Mouse (Mus musculus): ENCODE data around the gene Flt1. TPM values are rescaled to one million over a fixed set of nuclear protein-coding genes. Genes with fewer than 3 reads are reported as not detected.

Gene Flt1
- polyA plus RNA-seq, 1 experiment from 2014 or later, result 15.1 TPM

DNA sequence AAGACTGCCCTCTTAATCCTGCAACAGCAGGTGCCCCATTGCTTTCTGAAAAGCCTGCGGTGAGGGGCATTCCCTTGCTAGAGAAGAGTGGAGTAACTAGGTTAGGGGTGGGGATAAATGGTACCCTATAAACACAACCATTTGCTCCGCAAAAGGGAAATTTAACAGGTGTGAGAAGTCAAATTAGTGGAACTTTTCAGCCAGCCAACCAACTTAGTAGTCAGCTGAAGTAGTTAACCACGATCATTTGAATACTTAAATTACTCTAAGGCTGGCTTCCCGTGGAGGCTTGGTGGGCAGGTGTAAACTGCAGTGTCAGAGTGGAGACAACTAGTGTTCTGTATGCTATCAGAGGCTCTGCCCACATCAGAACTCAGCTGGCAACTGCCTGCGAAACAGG is 28.6 kb downstream of the Flt1 start:
- Histone ChIP-seq H3K9me3 (ENCODE audit: control insufficient read depth, low read length) (no peaks in the 10 kb centered on the region), H3K27ac (ENCODE audit: low read depth) (no peak overlapping the region), H3K9ac (ENCODE audit: low read length) (no peak overlapping the region), H3K4me2 (ENCODE audit: low read length) (no peak overlapping the region), H3K36me3 (ENCODE audit: control insufficient read depth, insufficient read depth, low read length) (no peaks in the 10 kb centered on the region), H3K4me1 (replicated peaks; ENCODE audit: control insufficient read depth, insufficient read depth, low read length) (no peaks in the 10 kb centered on the region), H3K27me3 (replicated peaks; ENCODE audit: control insufficient read depth, insufficient read depth, low read length) (no peaks in the 10 kb centered on the region), H3K4me3 (ENCODE audit: low read depth, low read length) (no peak overlapping the region)
- ATAC-seq (replicated peaks; ENCODE audit: low FRiP score, low TSS enrichment, low read depth) (no peak), DNase-seq (ENCODE audit: low spot score) (no peak)
- WGBS, result 30% methylated on average over 5 of the region's 5 CpGs

- ATAC-seq (replicated peaks; ENCODE audit: low FRiP score, low TSS enrichment, low read depth) (no peak), DNase-seq (ENCODE audit: low spot score) (no peak)
- H3K4me3 ChIP-seq (ENCODE audit: low read depth, low read length), result no peak overlapping the region
- H3K9ac ChIP-seq (ENCODE audit: low read length), result no peak overlapping the region
- H3K27ac ChIP-seq (ENCODE audit: low read depth), result no peak overlapping the region
- H3K9me3 ChIP-seq (ENCODE audit: control insufficient read depth, low read length), result no peaks in the 10 kb centered on the region
- no peak overlapping the region for H3K4me2 ChIP-seq (ENCODE audit: low read length)
- no peaks in the 10 kb centered on the region for H3K36me3 ChIP-seq (ENCODE audit: control insufficient read depth, insufficient read depth, low read length)
- 97% methylated on average over 1 of the region's 1 CpGs for WGBS
- no peaks in the 10 kb centered on the region for H3K4me1 ChIP-seq (replicated peaks; ENCODE audit: control insufficient read depth, insufficient read depth, low read length)
- no peaks in the 10 kb centered on the region for H3K27me3 ChIP-seq (replicated peaks; ENCODE audit: control insufficient read depth, insufficient read depth, low read length)
Measured at GRCm38 (mm10) chr5:147692622-147693021, 33.2 kb downstream of the Flt1 start.

GRCm38 (mm10) chr5:147683707-147684323 is 42.0 kb downstream of the Flt1 start:
- 85% methylated on average over 12 of the region's 12 CpGs for WGBS
- no peak overlapping the region for H3K27ac ChIP-seq (ENCODE audit: low read depth)
- no peak for ATAC-seq (replicated peaks; ENCODE audit: low FRiP score, low TSS enrichment, low read depth)
- H3K9ac ChIP-seq (ENCODE audit: low read length), result no peak overlapping the region
- no peak overlapping the region for H3K4me3 ChIP-seq (ENCODE audit: low read depth, low read length)
- H3K4me1 ChIP-seq (replicated peaks; ENCODE audit: control insufficient read depth, insufficient read depth, low read length), result 0 out of 2 replicates have a peak, but pooled peaks cover 3% of the 10 kb centered on the region
- H3K4me2 ChIP-seq (ENCODE audit: low read length), result no peak overlapping the region
- H3K36me3 ChIP-seq (ENCODE audit: control insufficient read depth, insufficient read depth, low read length), result no peaks in the 10 kb centered on the region
- DNase-seq (ENCODE audit: low spot score), result no peak
- H3K27me3 ChIP-seq (replicated peaks; ENCODE audit: control insufficient read depth, insufficient read depth, low read length), result no peaks in the 10 kb centered on the region
- no peaks in the 10 kb centered on the region for H3K9me3 ChIP-seq (ENCODE audit: control insufficient read depth, low read length)

DNA sequence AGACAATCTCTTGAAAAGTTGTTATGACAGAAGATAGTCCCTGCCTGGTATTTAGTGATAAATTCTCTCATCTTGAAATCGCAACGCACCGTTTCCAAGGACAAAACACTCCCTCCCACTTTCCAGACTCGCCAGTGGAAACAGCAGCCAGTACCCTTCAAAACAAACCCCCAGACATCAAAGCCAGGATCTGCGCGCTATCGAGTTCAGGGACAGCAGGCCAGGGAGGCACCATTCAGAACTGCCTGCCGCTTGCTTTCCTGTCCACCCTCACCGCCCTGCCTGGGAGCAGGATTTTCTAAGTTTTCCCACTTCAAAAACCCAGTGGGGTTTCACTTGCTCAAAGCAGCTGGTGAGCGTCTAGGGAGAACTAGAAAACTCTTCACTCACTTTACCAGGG is 44.6 kb downstream of the Flt1 start:
- no peak overlapping the region for H3K4me3 ChIP-seq (ENCODE audit: low read depth, low read length)
- 17% methylated on average over 10 of the region's 10 CpGs for WGBS
- no peaks in the 10 kb centered on the region for H3K36me3 ChIP-seq (ENCODE audit: control insufficient read depth, insufficient read depth, low read length)
- no peaks in the 10 kb centered on the region for H3K27me3 ChIP-seq (replicated peaks; ENCODE audit: control insufficient read depth, insufficient read depth, low read length)
- no peak overlapping the region for H3K4me2 ChIP-seq (ENCODE audit: low read length)
- H3K9me3 ChIP-seq (ENCODE audit: control insufficient read depth, low read length), result no peaks in the 10 kb centered on the region
- no peak overlapping the region for H3K27ac ChIP-seq (ENCODE audit: low read depth)
- ATAC-seq (replicated peaks; ENCODE audit: low FRiP score, low TSS enrichment, low read depth), result no peak
- DNase-seq (ENCODE audit: low spot score), result no peak
- H3K9ac ChIP-seq (ENCODE audit: low read length), result no peak overlapping the region
- 0 out of 2 replicates have a peak, but pooled peaks cover 3% of the 10 kb centered on the region for H3K4me1 ChIP-seq (replicated peaks; ENCODE audit: control insufficient read depth, insufficient read depth, low read length)

DNA sequence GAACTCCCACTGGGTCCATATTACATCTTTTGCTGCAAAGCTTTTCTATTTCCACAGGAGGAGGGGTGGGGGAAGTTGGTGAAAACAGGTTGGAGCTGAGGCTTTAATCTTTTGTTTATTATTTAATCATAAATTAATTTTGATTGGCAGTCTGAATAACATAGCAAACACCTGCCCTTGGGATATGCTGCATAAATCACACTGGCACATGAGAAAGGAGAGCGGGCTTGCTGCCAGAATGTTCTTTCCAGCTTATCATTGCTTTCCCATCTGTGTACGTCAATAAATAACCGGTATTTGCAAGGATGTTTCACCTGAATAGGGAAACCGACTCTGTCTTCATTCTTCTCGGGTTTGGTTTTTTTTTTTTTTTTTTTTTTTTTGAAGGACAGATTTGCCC is 45.1 kb downstream of the Flt1 start:
- no peak for ATAC-seq (replicated peaks; ENCODE audit: low FRiP score, low TSS enrichment, low read depth)

DNA sequence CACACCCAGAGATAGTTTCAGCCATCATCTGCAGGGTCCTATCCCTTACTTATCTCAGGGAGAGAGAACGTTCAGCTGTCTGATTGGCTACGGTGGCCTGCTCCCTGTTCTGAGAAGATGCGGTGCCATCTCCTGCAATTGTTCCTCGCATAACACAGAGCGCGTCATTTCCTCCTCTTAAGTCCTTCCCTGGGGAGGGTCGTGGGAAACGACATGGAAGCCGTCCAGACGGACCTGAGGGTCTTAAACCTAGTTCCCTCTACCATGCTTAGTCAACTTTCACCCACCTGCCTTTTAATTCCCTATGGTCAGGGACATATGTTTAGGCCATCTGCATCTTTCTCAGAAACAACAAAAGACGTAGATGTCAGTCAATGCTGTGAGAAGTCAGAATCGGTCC is 46.5 kb downstream of the Flt1 start:
- 82% methylated on average over 12 of the region's 12 CpGs for WGBS
- Histone ChIP-seq H3K9ac (ENCODE audit: low read length) (no peak overlapping the region), H3K4me1 (replicated peaks; ENCODE audit: control insufficient read depth, insufficient read depth, low read length) (0 out of 2 replicates have a peak, but pooled peaks cover 3% of the 10 kb centered on the region), H3K36me3 (ENCODE audit: control insufficient read depth, insufficient read depth, low read length) (no peaks in the 10 kb centered on the region), H3K27ac (ENCODE audit: low read depth) (no peak overlapping the region), H3K4me2 (ENCODE audit: low read length) (no peak overlapping the region), H3K27me3 (replicated peaks; ENCODE audit: control insufficient read depth, insufficient read depth, low read length) (no peaks in the 10 kb centered on the region), H3K4me3 (ENCODE audit: low read depth, low read length) (no peak overlapping the region), H3K9me3 (ENCODE audit: control insufficient read depth, low read length) (no peaks in the 10 kb centered on the region)
- ATAC-seq (replicated peaks; ENCODE audit: low FRiP score, low TSS enrichment, low read depth) (no peak), DNase-seq (ENCODE audit: low spot score) (no peak)

More for the DNA sequence above, 45.1 kb downstream of the Flt1 start:
- no peak overlapping the region for H3K9ac ChIP-seq (ENCODE audit: low read length)
- no peak overlapping the region for H3K4me2 ChIP-seq (ENCODE audit: low read length)
- DNase-seq (ENCODE audit: low spot score), result no peak
- H3K4me3 ChIP-seq (ENCODE audit: low read depth, low read length), result no peak overlapping the region
- H3K27me3 ChIP-seq (replicated peaks; ENCODE audit: control insufficient read depth, insufficient read depth, low read length), result no peaks in the 10 kb centered on the region
- H3K36me3 ChIP-seq (ENCODE audit: control insufficient read depth, insufficient read depth, low read length), result no peaks in the 10 kb centered on the region
- no peak overlapping the region for H3K27ac ChIP-seq (ENCODE audit: low read depth)
- no peaks in the 10 kb centered on the region for H3K9me3 ChIP-seq (ENCODE audit: control insufficient read depth, low read length)
- 0 out of 2 replicates have a peak, but pooled peaks cover 3% of the 10 kb centered on the region for H3K4me1 ChIP-seq (replicated peaks; ENCODE audit: control insufficient read depth, insufficient read depth, low read length)
- 54% methylated on average over 5 of the region's 5 CpGs for WGBS

DNA sequence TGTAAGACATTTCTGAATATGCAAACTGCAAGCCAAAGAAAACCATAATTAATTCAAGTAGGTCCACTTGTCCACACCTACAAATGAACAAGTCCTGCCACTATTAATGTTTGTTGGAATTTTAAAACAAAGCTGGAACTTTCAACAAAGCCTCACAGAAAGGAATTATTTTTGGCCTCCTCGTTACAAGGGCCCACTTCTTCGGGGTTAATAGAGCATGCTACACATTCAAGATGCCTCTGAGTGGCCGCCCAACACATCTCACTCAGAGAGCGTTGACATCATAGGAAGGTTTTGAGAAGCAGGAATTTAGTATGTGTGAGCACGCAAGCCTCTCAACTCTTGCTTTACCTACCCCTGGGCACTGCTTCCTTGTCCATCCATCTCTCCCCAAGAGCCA is 50.0 kb downstream of the Flt1 start:
- Histone ChIP-seq H3K27ac (ENCODE audit: low read depth) (no peak overlapping the region), H3K4me1 (replicated peaks; ENCODE audit: control insufficient read depth, insufficient read depth, low read length) (no peaks in the 10 kb centered on the region), H3K9ac (ENCODE audit: low read length) (no peak overlapping the region), H3K9me3 (ENCODE audit: control insufficient read depth, low read length) (no peaks in the 10 kb centered on the region), H3K36me3 (ENCODE audit: control insufficient read depth, insufficient read depth, low read length) (no peaks in the 10 kb centered on the region), H3K27me3 (replicated peaks; ENCODE audit: control insufficient read depth, insufficient read depth, low read length) (no peaks in the 10 kb centered on the region), H3K4me2 (ENCODE audit: low read length) (no peak overlapping the region), H3K4me3 (ENCODE audit: low read depth, low read length) (no peak overlapping the region)
- no peak for ATAC-seq (replicated peaks; ENCODE audit: low FRiP score, low TSS enrichment, low read depth)
- no peak for DNase-seq (ENCODE audit: low spot score)
- 91% methylated on average over 5 of the region's 5 CpGs for WGBS

GRCm38 (mm10) chr5:147671765-147672424 is 53.9 kb downstream of the Flt1 start:
- DNase-seq (ENCODE audit: low spot score) (no peak), ATAC-seq (replicated peaks; ENCODE audit: low FRiP score, low TSS enrichment, low read depth) (no peak)
- Histone ChIP-seq H3K9me3 (ENCODE audit: control insufficient read depth, low read length) (no peaks in the 10 kb centered on the region), H3K27me3 (replicated peaks; ENCODE audit: control insufficient read depth, insufficient read depth, low read length) (no peaks in the 10 kb centered on the region), H3K4me1 (replicated peaks; ENCODE audit: control insufficient read depth, insufficient read depth, low read length) (no peaks in the 10 kb centered on the region), H3K27ac (ENCODE audit: low read depth) (no peak overlapping the region), H3K9ac (ENCODE audit: low read length) (no peak overlapping the region), H3K4me2 (ENCODE audit: low read length) (no peak overlapping the region), H3K36me3 (ENCODE audit: control insufficient read depth, insufficient read depth, low read length) (no peaks in the 10 kb centered on the region), H3K4me3 (ENCODE audit: low read depth, low read length) (no peak overlapping the region)
- 72% methylated on average over 19 of the region's 19 CpGs for WGBS
